Mouse (Mus musculus) midbrain, embryonic 11.5 days (tissue): ENCODE data around the gene Scgn. TPM values are rescaled to one million over a fixed set of nuclear protein-coding genes. Genes with fewer than 3 reads are reported as not detected.

Source experiments
- ATAC-seq: fragments of 200-750 bp; cut with Nextera tagmentation; 2 replicates; pipeline ENCODE4 v1.8.0; 2017; ENCODE audit warnings: moderate TSS enrichment, moderate library complexity; ENCODE audit not compliant: low FRiP score
- DNase-seq: peaks from one replicate; pipeline ENCODE4 v3.0.0; 2015; ENCODE audit warnings: low spot score; ENCODE audit errors: missing footprints
- H3K27ac ChIP-seq: fragments of 300-500 bp; sonication (generic); 2 replicates; pipeline ENCODE4 v1.5.1; 2014; ENCODE audit warnings: low read depth, low read length
- H3K27me3 ChIP-seq: fragments of 300-500 bp; sonication (generic); 2 replicates; pipeline ENCODE4 v1.6.1; 2014; ENCODE audit warnings: mild to moderate bottlenecking, low read length, moderate library complexity, mixed read lengths; ENCODE audit not compliant: control insufficient read depth, insufficient read depth
- H3K36me3 ChIP-seq: fragments of 300-500 bp; sonication (generic); 2 replicates; pipeline ENCODE4 v1.6.1; 2014; ENCODE audit warnings: mild to moderate bottlenecking, low read length, moderate library complexity, mixed read lengths; ENCODE audit not compliant: control insufficient read depth, insufficient read depth
- H3K4me1 ChIP-seq: fragments of 300-500 bp; sonication (generic); 2 replicates; pipeline ENCODE4 v1.6.1; 2014; ENCODE audit warnings: low read length; ENCODE audit not compliant: control insufficient read depth, insufficient read depth
- H3K4me2 ChIP-seq: fragments of 300-500 bp; sonication (generic); 2 replicates; pipeline ENCODE4 v1.6.1; 2014; ENCODE audit warnings: mild to moderate bottlenecking, moderate library complexity
- H3K4me3 ChIP-seq: fragments of 300-500 bp; sonication (generic); 2 replicates; pipeline ENCODE4 v1.5.1; 2014; ENCODE audit warnings: low read depth, low read length
- H3K9ac ChIP-seq: fragments of 300-500 bp; sonication (generic); 2 replicates; pipeline ENCODE4 v1.6.1; 2014; ENCODE audit warnings: low read length
- H3K9me3 ChIP-seq: fragments of 300-500 bp; sonication (generic); 2 replicates; pipeline ENCODE4 v1.6.1; 2016; ENCODE audit warnings: low read length; ENCODE audit not compliant: control insufficient read depth
- WGBS: fragments of 180-500 bp; shearing (Covaris S2); extraction: QIAGEN DNeasy Blood & Tissue Kit; methylation state at CpG from one replicate; pipeline ENCODE4 v1.1.7; 2014; 5-methylcytosine and 5-hydroxymethylcytosine counted together
- polyA plus RNA-seq: library from polyadenylated mRNA; unstranded; fragments of >200 nt; fragmentation: Nextera tagmentation; extraction: Ambion mirVana; gene quantifications from 2 replicates; pipeline ENCODE4 v1.2.1, GENCODE M21; 2014

The Scgn gene
- polyA plus RNA-seq, 1 experiment from 2014 or later = 0.56 TPM

- Histone ChIP-seq H3K4me2 (no peak overlapping the region), H3K9me3 (no peaks in the 10 kb centered on the region), H3K4me1 (peaks cover 2% of the 10 kb centered on the region; the same call in 1 of the 2 replicates), H3K9ac (no peak overlapping the region), H3K36me3 (no peaks in the 10 kb centered on the region), H3K27ac (no peak overlapping the region), H3K27me3 (no peaks in the 10 kb centered on the region), H3K4me3 (no peak overlapping the region)
- ATAC-seq = no peak
- WGBS = 79% methylated on average over 3 of the region's 3 CpGs
- DNase-seq = no peak
Observed at GRCm38 (mm10) chr13:23928637-23929036, 62.4 kb downstream of the Scgn start.

DNA sequence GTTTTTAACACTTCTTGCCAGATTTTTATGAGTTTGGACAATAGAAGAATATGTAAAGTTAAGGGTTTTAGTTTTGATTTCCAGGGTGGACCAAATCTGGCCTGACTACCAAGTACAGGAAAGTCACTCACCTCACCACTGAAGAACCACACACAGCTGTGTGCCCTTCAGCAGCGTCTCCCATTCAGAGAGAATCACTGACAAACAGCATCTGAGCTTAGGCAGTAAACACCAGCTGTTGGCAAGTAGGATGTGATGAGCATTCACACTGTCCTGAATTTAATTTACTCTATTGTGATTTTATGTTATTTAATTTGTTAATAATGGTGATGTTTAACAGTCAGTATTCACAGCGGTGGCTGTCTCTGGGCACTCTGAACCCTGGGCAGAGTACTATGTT, 65.2 kb downstream of the Scgn start:
- DNase-seq (no peak), ATAC-seq (no peak)
- 72% methylated on average over 2 of the region's 2 CpGs for WGBS
- Histone ChIP-seq H3K4me3 (no peak overlapping the region), H3K4me2 (no peak overlapping the region), H3K27me3 (no peaks in the 10 kb centered on the region), H3K36me3 (no peaks in the 10 kb centered on the region), H3K9me3 (no peaks in the 10 kb centered on the region), H3K4me1 (peaks cover 2% of the 10 kb centered on the region; the same call in 1 of the 2 replicates), H3K9ac (no peak overlapping the region), H3K27ac (no peak overlapping the region)

GRCm38 (mm10) chr13:23917674-23918073, 73.3 kb downstream of the Scgn start:
- DNase-seq = no peak
- no peaks in the 10 kb centered on the region for H3K27me3 ChIP-seq
- no peaks in the 10 kb centered on the region for H3K9me3 ChIP-seq
- H3K27ac ChIP-seq = no peak overlapping the region
- no peak overlapping the region for H3K9ac ChIP-seq
- 81% methylated on average over 4 of the region's 4 CpGs for WGBS
- H3K36me3 ChIP-seq = no peaks in the 10 kb centered on the region
- no peak for ATAC-seq
- H3K4me3 ChIP-seq = no peak overlapping the region
- H3K4me2 ChIP-seq = no peak overlapping the region
- H3K4me1 ChIP-seq = peaks cover 2% of the 10 kb centered on the region; the same call in 1 of the 2 replicates

DNA sequence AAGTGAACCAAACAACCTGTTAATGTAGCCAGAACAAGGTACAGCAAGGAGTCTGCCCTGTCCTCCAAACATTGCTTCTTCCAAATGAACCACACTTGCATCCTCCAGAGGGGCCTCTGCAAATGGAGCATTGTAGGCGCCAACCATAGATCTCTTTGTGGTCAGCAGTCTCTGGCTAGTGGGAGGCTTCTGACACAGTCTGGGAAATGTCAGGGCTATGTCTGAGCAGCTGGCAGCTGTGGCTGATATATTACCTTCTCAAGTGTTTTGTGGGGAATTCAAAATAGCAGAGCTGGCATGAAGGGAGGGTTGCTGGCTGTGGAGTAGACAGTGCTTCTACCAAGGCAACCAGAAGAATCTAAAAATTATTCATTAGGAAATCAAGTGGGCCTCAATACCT, 74.9 kb downstream of the Scgn start:
- H3K4me3 ChIP-seq = no peak overlapping the region
- H3K4me2 ChIP-seq = no peak overlapping the region
- 85% methylated on average over 1 of the region's 1 CpGs for WGBS
- no peaks in the 10 kb centered on the region for H3K36me3 ChIP-seq
- no peaks in the 10 kb centered on the region for H3K9me3 ChIP-seq
- DNase-seq (no peak), ATAC-seq (no peak)
- H3K27ac ChIP-seq = no peak overlapping the region
- no peak overlapping the region for H3K9ac ChIP-seq
- H3K4me1 ChIP-seq = peaks cover 2% of the 10 kb centered on the region; the same call in 1 of the 2 replicates
- H3K27me3 ChIP-seq = no peaks in the 10 kb centered on the region

GRCm38 (mm10) chr13:23914376-23915167, 76.4 kb downstream of the Scgn start, which contains the start of gene Slc17a4:
TSS of gene Slc17a4 (minus strand) at chr13:23915009.
- peaks cover 2% of the 10 kb centered on the region; the same call in 1 of the 2 replicates for H3K4me1 ChIP-seq
- H3K9me3 ChIP-seq = no peaks in the 10 kb centered on the region
- no peak for ATAC-seq
- 77% methylated on average over 9 of the region's 9 CpGs for WGBS
- H3K9ac ChIP-seq = no peak within 1 kb of the TSS
- no peaks in the 10 kb centered on the region for H3K36me3 ChIP-seq
- H3K27me3 ChIP-seq = no peaks in the 10 kb centered on the region
- no peak for DNase-seq
- H3K4me2 ChIP-seq = no peak within 1 kb of the TSS
- no peak within 1 kb of the TSS for H3K4me3 ChIP-seq
- no peak within 1 kb of the TSS for H3K27ac ChIP-seq

DNA sequence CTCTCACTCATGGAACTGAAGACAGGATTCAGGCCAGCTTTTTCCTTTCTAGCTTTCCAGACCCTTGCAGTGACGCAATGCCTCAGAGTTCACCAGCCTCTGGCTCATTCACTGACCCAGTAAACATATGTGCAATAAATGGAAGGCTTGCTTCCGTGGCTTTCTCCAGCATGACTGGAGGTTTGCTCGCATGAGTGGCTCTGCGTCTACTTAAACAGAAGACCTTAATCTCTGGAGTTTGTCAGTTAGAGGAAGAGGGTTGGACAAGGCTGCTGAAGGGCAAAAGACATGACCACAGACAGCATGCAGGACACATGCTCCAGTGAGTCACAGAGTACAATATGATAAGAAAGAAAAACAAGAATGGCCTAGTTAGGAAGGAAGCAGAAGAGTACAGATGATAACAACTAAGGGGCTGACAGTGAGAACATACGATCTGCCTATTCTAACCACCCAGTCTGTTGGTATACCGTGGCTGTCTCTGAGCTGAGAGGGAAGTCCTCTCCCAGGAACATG, 77.2 kb downstream of the Scgn start:
- no peak for ATAC-seq
- no peaks in the 10 kb centered on the region for H3K36me3 ChIP-seq
- no peak for DNase-seq
- no peaks in the 10 kb centered on the region for H3K27me3 ChIP-seq
- no peak overlapping the region for H3K4me2 ChIP-seq
- 54% methylated on average over 6 of the region's 6 CpGs for WGBS
- no peak overlapping the region for H3K9ac ChIP-seq
- peaks cover 2% of the 10 kb centered on the region; the same call in 1 of the 2 replicates for H3K4me1 ChIP-seq
- H3K9me3 ChIP-seq = no peaks in the 10 kb centered on the region
- H3K4me3 ChIP-seq = no peak overlapping the region
- H3K27ac ChIP-seq = no peak overlapping the region

- H3K9me3 ChIP-seq = no peaks in the 10 kb centered on the region
- WGBS = 90% methylated on average over 5 of the region's 5 CpGs
Observed at GRCm38 (mm10) chr13:23911335-23911734, 79.7 kb downstream of the Scgn start.

GRCm38 (mm10) chr13:23910121-23910520, 80.9 kb downstream of the Scgn start:
- WGBS = 86% methylated on average over 5 of the region's 5 CpGs
- ATAC-seq (no peak), DNase-seq (no peak)

More at GRCm38 (mm10) chr13:23911335-23911734, 79.7 kb downstream of the Scgn start:
- DNase-seq = no peak
- Histone ChIP-seq H3K27ac (no peak overlapping the region), H3K4me2 (no peak overlapping the region), H3K9ac (no peak overlapping the region), H3K27me3 (no peaks in the 10 kb centered on the region), H3K4me1 (peaks cover 2% of the 10 kb centered on the region; the same call in 1 of the 2 replicates), H3K36me3 (no peaks in the 10 kb centered on the region), H3K4me3 (no peak overlapping the region)
- no peak for ATAC-seq

DNA sequence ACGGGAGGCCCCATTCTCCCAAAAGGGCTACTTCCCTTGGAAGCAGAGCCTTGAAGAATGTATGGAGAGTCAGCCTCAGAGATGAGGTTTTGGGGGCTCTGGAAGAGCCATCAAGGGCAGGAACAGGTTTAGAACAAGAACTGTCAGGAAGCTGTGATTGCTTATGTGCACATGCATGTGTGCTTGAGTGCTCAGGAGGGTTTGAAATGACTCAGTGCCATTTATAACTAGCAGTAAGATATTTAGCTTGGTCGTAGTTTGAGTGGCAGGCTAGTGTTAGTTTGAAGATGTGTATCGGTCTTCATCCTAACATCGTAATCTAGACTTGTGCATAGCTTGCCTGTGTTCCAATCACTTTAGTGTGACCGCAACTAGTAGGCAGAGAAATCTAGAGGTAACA, 84.1 kb downstream of the Scgn start:
- DNase-seq (no peak), ATAC-seq (no peak)
- Histone ChIP-seq H3K9me3 (no peaks in the 10 kb centered on the region), H3K27ac (no peak overlapping the region), H3K4me1 (no peaks in the 10 kb centered on the region), H3K36me3 (no peaks in the 10 kb centered on the region), H3K4me2 (no peak overlapping the region), H3K4me3 (no peak overlapping the region), H3K9ac (no peak overlapping the region), H3K27me3 (no peaks in the 10 kb centered on the region)
- WGBS = 94% methylated on average over 5 of the region's 5 CpGs

More at GRCm38 (mm10) chr13:23910121-23910520, 80.9 kb downstream of the Scgn start:
- Histone ChIP-seq H3K36me3 (no peaks in the 10 kb centered on the region), H3K27me3 (no peaks in the 10 kb centered on the region), H3K4me2 (no peak overlapping the region), H3K9ac (no peak overlapping the region), H3K4me1 (peaks cover 2% of the 10 kb centered on the region; the same call in 1 of the 2 replicates), H3K9me3 (no peaks in the 10 kb centered on the region), H3K27ac (no peak overlapping the region), H3K4me3 (no peak overlapping the region)
